Mouse (Mus musculus): ENCODE measurements around the gene Sec24b.

The Sec24b gene

GRCm38 (mm10) chr3:130061281-130061680, at the start of gene Sec24b:
Sec24b (minus strand) TSS chr3:130061553.
- peak; percentile 17 for DNase-seq (ENCODE audit: low spot score)

DNA sequence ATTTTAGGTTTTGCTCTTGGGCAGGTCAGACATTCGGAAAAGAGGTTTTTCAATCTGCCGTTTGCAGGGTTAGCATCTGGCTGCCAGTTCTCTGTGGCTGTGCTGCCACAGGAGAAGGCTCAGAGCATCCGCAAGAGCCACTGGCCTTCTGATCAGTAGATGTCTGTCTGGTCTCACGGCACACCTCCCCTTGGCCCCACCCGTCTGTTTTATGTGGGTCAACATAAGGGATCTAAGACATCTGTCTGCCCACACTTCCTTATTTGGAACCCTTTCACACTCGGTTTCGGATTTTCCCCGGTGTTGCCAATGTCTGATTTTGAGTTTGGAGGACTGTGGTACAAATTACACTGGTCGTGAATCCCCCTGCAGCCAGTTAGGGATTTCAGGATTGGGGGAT, 43.1 kb upstream of the Sec24b start:
- no peak for DNase-seq (ENCODE audit: low spot score)

GRCm38 (mm10) chr3:130103486-130103885, 42.1 kb upstream of the Sec24b start:
- DNase-seq (ENCODE audit: low spot score) = no peak

GRCm38 (mm10) chr3:130095160-130095781, 33.9 kb upstream of the Sec24b start:
- peak; percentile 58 for DNase-seq (ENCODE audit: low spot score)

DNA sequence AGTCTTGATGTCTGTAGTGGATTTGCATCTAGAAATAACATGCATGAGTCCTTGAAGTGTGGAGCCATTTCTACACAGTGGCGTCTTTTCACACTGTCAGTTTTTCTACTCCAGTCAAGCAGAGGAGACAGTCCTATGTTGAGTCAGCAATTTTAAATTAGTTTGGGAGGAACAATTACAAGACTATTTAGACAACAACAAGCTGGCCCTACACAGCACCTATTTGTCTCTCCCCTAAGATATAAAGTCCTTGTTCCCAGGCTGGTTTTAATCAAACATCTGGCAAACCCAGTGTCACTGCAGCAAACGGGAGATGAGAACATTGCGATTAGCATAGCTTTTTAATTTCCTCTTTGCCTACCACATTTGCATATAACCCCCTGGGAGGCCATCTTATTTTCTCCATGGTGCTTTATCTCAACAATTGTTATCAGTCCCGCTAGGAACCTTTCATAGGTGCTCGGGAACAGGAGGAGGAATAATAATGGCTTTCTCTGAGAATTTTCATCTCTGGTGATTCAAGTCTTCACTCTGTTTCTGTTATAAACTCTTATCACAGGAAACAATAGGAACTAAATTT, 32.9 kb upstream of the Sec24b start:
- no peak for DNase-seq (ENCODE audit: low spot score)

GRCm38 (mm10) chr3:130090460-130090859, 29.1 kb upstream of the Sec24b start:
- no peak for DNase-seq (ENCODE audit: low spot score)

- no peak for DNase-seq (ENCODE audit: low spot score)
Measured at GRCm38 (mm10) chr3:130088654-130089053, 27.3 kb upstream of the Sec24b start.

DNA sequence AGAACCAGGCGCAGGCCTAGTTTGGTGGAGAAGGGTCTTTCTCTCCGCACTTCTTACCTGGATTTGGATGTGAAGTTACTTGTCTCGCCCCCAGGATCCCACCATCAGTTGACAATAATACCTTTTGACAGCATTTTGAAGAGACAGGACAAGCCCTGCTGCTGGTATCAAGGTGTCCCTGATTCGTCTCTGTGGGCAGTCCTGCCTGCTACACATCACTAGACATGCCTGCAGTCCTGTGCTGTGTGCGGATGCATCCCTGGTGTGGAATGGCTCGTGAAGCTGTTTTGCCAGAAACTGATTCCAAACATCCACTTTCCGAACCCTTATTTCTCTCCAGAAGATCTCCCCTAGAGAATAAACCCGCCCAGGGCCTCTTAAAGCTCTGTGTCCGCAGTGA, 26.1 kb upstream of the Sec24b start:
- DNase-seq (ENCODE audit: low spot score) = no peak

DNA sequence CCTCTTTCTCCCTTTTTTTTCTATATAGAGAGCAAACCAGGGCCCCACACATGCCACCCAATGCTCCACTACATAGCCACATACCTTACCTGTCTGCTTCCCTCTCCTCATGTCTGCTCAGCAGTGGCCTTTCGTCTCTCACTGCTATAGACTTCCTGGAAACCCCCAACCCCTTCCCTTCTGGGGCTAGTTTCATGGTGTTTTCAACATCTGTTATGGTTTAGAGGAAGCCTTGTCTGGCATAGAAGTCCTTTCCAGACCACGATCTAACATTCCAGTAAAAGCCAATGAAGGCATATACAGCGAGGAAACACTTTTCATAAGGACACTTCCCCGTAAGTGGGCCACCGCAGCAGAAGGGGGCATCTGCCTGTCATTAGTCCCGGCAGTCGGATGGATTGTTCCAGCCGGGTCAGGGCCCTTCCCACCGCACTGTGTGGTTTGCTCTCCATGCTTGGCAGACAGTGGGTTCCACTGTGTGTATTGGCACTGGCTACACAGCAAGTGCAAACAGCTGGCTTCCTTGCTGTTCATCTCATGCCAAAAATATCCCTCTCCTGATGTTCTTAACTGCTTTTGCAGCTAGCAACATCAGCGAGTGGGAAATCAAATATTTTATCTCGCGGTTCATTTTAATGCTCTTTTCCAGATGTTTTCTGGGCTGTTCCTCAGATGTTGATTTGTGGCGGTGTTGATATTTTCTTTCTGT, 25.2 kb upstream of the Sec24b start:
- no peak for DNase-seq (ENCODE audit: low spot score)

DNA sequence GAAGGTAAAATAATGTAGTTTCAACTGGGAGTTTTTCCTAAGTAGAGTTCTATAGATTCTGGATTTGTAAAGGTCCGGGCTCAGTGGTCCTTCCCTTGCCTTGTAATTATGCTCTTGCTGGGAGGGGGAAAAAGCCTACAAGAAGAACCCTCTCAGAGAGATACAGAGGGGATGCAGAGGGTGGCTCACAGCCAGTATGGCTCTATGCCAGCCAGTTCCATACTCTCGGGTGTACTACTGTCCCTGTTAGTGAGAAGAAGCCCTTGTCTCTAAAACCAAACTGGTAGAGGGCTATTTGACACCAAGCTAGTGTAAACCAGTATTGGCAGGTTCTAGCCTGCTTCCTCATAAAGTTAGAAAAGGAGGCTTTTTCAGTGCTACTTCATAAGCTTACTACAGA, 22.0 kb upstream of the Sec24b start:
- no peak for DNase-seq (ENCODE audit: low spot score)

GRCm38 (mm10) chr3:130080666-130081065, 19.3 kb upstream of the Sec24b start:
- DNase-seq (ENCODE audit: low spot score) = no peak

GRCm38 (mm10) chr3:130079794-130080193, 18.4 kb upstream of the Sec24b start:
- peak; percentile 75 for DNase-seq (ENCODE audit: low spot score)

DNA sequence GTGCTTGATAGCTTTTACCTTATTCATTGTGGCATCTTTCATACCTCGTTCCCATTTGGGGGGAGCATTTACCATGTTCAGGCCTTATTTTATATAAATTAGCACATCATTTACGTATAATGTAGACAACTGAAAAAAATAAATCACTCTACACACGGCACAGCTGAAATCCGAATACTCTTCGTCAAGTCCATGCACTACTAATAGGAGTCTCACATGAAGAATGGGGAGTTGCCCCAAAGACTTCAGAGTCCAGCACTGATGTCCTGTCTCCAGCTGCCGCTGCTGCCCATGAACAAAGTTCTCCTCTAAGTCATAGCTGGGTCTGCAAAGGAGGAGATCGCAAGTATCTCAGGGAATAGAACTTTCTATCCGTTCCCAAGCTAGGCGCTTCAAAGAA, 15.9 kb upstream of the Sec24b start:
- DNase-seq (ENCODE audit: low spot score) = no peak

- no peak for DNase-seq (ENCODE audit: low spot score)
Measured at GRCm38 (mm10) chr3:130075746-130076145, 14.4 kb upstream of the Sec24b start.

DNA sequence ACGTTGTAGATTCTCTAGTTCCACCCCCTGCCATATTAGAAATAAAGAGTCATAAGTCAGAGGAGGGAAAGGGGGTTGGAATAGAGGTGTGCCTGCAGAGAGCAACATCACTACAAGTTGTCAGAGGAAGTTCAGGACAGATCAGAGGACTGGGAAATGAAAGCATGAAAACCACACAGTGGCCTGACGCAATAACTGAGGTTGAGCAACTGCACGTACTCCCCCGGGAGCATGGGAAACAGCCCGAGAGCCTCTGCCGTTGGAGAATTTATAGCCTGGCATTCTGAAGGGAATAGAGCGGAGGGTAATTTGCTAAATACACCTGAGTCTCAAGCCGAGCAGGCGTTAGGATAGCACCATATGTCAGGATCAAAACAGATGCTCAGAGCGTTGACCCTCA, 11.7 kb upstream of the Sec24b start:
- no peak for DNase-seq (ENCODE audit: low spot score)

DNA sequence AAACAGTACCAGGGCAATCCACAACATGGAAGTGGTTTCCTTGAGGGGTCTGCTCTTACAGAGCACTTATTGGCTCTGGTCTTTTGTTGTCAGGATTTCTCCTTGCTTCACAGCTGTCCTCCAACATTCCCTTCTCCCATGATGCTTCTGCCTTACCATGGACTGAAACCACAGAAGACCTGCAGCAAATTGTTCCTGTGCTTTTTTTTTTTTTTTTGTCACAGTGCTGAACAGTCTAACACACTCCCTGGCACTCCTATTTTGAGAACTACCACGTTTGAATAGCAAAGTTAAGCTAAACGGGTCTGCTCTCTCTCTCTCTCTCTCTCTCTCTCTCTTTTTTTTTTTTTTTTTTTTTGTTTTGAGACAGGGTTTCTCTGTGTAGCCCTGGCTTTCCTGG, 10.6 kb upstream of the Sec24b start:
- no peak for DNase-seq (ENCODE audit: low spot score)

DNA sequence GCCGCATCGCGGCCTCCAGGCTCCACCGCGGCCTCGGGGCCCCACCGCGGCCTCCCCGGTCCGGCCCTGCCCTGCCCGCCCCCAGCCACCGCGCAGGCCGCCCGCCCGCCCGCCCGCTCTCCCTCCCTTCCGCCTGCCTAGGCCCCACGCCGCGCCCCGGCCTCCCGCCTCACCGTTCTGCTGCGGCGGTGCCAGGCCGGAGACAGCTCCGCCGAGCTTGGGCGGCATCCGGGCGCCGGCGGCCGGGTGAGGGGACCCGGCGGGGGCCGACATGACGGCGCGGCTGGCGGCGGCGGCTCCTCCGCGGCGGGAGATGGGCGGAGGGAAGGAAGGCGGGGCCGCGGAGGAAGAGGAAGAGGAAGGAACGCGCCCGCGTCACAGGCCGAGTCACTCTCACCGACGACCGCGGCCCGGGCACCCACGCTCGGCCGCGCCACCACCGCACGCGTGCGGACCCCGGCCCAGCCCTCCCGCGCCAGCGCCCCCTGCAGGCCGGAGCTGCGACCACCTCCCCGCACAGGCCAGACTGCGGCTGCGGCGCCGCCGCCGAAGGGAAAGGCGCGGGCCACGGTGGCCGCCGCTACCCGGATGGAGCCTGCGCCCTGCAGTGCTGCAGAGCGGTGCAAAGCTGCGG, 840 bp downstream of the Sec24b start:
- peak; percentile 82 for DNase-seq (ENCODE audit: low spot score)

GRCm38 (mm10) chr3:130059805-130060395, 1.5 kb downstream of the Sec24b start:
- DNase-seq (ENCODE audit: low spot score) = peak; percentile 18

DNA sequence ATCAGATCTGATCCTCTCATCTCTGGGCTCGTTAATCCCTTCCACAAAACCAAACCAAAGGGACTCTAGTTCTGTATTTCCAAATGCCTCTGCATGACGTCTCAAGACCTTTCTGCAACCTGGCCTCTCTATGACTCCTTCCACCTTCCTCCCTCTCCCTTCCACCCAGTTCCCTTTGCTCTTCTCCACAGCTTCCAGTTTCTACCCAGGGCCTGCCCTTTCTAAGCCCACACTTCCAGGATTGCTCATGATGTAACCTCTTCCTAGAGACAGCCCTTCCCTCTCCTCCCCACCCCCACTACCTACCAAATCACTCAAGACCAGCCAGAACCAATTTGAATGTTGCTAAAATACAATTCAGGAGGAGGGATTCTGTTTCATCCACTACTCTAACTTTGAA, 2.9 kb downstream of the Sec24b start:
- no peak for DNase-seq (ENCODE audit: low spot score)

GRCm38 (mm10) chr3:130057569-130058345, 3.6 kb downstream of the Sec24b start:
- DNase-seq (ENCODE audit: low spot score) = no peak

DNA sequence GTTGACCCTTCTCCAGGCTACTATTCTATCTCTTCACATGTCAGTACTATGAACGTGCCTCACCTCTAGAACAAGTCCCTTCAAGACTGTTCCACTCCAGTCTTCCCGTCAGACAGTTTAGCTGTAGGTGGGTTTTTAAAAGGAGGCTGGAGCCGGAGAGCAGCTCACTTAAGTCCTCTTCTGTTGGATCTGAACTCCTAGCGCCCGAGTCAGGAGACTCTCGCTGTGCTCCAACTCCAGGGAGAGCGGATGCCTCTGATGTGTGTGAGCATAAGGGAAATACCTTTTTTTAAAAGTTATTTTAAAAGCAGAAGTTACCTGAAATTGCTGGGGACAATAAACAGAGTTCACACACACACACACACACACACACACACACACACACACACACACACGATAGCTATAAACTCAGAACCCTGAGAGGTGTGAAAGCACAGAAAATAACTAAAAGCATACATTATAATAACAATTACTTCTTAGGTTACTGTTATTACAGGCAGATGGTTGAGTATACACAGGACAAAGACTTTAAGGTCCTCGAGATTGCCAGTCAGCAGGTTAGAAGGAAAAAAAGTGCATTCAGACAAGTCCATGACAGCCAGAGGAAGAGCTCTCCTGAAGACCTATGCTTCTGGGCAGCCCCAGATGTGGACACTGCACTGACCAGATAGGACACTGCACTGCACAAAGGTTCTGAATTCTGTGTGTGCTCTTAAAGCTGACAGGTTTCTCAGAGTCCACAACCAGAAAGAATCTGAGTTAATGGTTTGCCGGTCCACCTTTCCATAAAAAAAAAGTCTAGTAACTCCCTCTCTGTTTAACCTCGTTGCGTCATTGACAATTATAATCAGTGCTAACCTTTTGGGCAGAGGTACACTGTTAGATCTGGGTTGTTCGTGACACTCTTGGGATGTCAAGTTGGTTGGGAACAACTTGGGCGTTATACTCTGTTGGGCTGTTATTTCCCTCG, 5.7 kb downstream of the Sec24b start:
- DNase-seq (ENCODE audit: low spot score) = no peak

Data from layer of hippocampus, adult 11-12 months (tissue).